Mouse (Mus musculus): Measurements from ENCODE around the gene Nwd2.

DNA sequence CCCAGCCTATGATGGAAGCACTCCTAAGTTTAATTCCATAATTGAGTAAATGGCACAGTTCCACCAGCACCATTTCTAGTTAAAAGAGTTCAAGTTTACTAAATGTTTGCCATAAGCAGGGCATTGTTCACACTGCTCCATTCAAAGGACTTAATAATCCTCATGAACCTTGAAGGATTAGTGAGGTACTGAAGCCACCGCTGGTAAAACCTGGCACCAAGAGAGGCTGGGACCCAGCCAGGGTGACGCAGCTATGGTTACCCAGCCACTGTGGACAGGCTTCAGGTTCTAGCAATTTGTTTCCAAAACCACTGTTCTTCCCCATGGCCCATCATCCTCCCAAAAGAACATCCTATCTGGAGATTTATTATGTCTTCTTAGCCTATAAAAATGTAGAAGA, 124.1 kb downstream of the Nwd2 start:
- TF ChIP-seq CTCF (IDR thresholded peaks at IDR 0.05; ENCODE audit: low read depth, low read length) (no peak), GATA1 (IDR thresholded peaks at IDR 0.05; ENCODE audit: borderline replicate concordance, low read length) (no peak), POLR2AphosphoS5 (IDR thresholded peaks at IDR 0.05; ENCODE audit: insufficient replicate concordance, low read depth, low read length) (no peak), GATA2 (IDR thresholded peaks at IDR 0.05; ENCODE audit: borderline replicate concordance, low read depth, low read length) (no peak)
